Mouse (Mus musculus): ENCODE results near the gene Spaca4. TPM values are rescaled to one million over a fixed set of nuclear protein-coding genes. Genes with fewer than 3 reads are reported as not detected.
A peak's percentile ranks its signal among the peaks of the same experiment; 100 is the strongest.

Spaca4 gene
- polyA plus RNA-seq, 1 experiment from 2014 or later = not detected

DNA sequence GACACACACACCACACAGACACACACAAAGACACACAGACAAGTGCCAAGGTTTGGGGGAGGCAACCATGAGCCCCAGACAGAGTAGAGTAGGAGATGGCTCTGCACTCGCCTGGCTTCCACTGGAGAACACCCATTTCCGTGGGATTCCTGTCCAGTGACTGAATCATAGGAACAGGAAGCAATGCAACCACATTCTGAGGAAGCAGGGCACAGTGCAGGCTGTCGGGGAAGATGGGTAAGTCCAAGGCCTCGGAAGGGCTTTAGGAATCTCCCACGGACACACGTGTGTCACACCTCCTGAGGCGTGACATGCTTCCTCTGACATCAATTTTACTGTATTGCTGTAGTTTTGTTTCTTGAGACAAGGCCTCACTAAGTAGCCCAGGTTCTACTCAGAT is 22.5 kb upstream of the Spaca4 start:
- Histone ChIP-seq H3K9ac (no peak overlapping the region), H3K4me3 (no peak overlapping the region), H3K27me3 (no peaks in the 10 kb centered on the region), H3K27ac (no peak overlapping the region), H3K4me1 (peaks cover 8% of the 10 kb centered on the region; the same call in 1 of the 2 replicates), H3K4me2 (no peak overlapping the region), H3K36me3 (no peaks in the 10 kb centered on the region), H3K9me3 (no peaks in the 10 kb centered on the region)
- WGBS = 81% methylated on average over 7 of the region's 7 CpGs
- no peak for ATAC-seq (ENCODE audit: insufficient number of reproducible peaks, low FRiP score, low TSS enrichment, low read depth)

DNA sequence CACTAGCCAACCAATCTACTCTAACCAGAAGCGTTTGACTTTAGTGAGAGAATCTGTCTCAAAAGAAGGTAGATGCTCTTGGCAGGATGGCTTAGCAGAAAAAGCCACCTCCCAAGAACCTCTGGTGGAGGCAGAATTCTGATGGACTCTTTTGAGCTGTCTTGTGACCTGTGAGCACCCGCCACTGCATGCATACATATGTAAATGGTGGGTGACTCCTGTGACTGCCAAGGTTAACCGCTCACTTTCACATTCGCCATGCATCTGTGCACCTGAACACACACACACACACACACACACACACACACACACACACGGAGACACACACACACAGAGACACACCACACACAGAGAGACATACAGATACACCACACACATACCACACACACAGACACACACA is 21.8 kb upstream of the Spaca4 start:
- Histone ChIP-seq H3K4me2 (no peak overlapping the region), H3K9me3 (no peaks in the 10 kb centered on the region), H3K9ac (no peak overlapping the region), H3K4me3 (no peak overlapping the region), H3K27ac (no peak overlapping the region), H3K27me3 (no peaks in the 10 kb centered on the region), H3K4me1 (peaks cover 8% of the 10 kb centered on the region; the same call in 1 of the 2 replicates), H3K36me3 (no peaks in the 10 kb centered on the region)
- ATAC-seq (ENCODE audit: insufficient number of reproducible peaks, low FRiP score, low TSS enrichment, low read depth) = no peak
- 86% methylated on average over 5 of the region's 5 CpGs for WGBS

DNA sequence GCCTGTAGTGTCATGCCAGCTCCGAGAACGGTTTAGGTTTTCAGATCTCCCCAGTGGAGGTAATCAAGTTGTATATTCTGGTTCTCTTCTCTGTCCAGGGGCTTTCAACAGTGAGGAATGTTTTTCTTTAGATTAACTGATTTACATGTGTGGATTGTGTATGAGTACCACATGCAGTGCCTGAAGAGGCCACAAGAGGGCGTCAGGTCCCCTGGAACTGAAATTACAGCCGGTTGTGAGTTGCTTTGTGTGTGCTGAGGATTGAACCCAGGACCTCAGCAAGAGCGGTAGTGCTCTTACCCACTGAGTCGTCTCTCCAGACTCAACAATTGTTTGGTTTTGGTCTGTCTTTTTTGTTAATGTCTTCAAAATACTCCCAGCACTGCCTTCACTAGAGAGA is 20.9 kb upstream of the Spaca4 start:
- no peak overlapping the region for H3K27ac ChIP-seq
- peaks cover 16% of the 10 kb centered on the region for H3K4me1 ChIP-seq
- ATAC-seq (ENCODE audit: insufficient number of reproducible peaks, low FRiP score, low TSS enrichment, low read depth) = no peak
- H3K36me3 ChIP-seq = no peaks in the 10 kb centered on the region
- no peak overlapping the region for H3K9ac ChIP-seq
- no peaks in the 10 kb centered on the region for H3K27me3 ChIP-seq
- 65% methylated on average over 6 of the region's 6 CpGs for WGBS
- H3K9me3 ChIP-seq = no peaks in the 10 kb centered on the region
- H3K4me2 ChIP-seq = no peak overlapping the region
- no peak overlapping the region for H3K4me3 ChIP-seq

DNA sequence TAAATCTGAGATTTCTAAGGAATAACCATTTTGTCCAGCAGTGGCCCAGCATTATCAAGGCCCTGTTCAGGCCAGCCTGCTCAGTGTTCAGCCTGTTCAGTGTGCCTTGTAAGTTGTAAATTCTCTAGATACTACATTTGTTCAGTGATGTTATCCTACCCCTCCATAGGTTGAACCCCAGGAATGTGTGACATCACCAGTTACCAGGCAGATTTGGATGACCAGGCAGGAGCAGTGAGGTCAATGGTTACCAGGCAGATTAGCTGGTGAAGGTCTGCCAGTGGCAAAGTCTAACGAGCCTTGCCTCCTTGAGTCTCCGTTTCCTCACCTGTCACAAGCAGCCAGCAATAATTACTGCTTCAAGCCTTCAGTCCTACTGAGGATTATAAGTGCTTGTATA is 18.8 kb upstream of the Spaca4 start:
- no peak for ATAC-seq (ENCODE audit: insufficient number of reproducible peaks, low FRiP score, low TSS enrichment, low read depth)
- 25% methylated on average over 2 of the region's 2 CpGs for WGBS
- Histone ChIP-seq H3K36me3 (no peaks in the 10 kb centered on the region), H3K4me2 (no peak overlapping the region), H3K9ac (no peak overlapping the region), H3K9me3 (no peaks in the 10 kb centered on the region), H3K4me1 (peaks cover 11% of the 10 kb centered on the region), H3K27ac (no peak overlapping the region), H3K4me3 (no peak overlapping the region), H3K27me3 (no peaks in the 10 kb centered on the region)

DNA sequence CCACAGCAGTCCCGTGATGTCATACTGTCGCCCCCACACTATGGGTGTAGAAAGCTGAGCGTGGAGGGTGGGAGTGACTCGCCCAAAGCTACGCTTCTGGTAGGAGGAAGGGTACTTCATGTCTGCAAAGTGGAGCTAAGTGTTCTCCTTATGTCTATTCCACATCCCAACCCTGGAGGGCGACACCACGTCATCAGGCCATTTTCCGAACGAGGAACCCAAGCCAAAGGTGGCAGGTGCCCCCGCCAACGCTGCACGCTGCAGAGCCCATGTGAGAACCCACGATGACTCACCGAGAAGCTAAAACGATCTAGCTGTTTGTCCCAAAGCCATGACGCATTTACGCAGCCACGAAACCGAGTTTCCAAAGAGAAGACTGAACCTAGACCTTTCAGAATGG is 16.7 kb upstream of the Spaca4 start:
- Histone ChIP-seq H3K4me1 (peaks cover 8% of the 10 kb centered on the region), H3K4me2 (peak overlapping the region; percentile 48), H3K36me3 (no peaks in the 10 kb centered on the region), H3K9me3 (no peaks in the 10 kb centered on the region), H3K27ac (no peak overlapping the region), H3K4me3 (peak overlapping the region; percentile 36), H3K9ac (no peak overlapping the region), H3K27me3 (no peaks in the 10 kb centered on the region)
- ATAC-seq (ENCODE audit: insufficient number of reproducible peaks, low FRiP score, low TSS enrichment, low read depth) = no peak
- WGBS = 39% methylated on average over 19 of the region's 19 CpGs

DNA sequence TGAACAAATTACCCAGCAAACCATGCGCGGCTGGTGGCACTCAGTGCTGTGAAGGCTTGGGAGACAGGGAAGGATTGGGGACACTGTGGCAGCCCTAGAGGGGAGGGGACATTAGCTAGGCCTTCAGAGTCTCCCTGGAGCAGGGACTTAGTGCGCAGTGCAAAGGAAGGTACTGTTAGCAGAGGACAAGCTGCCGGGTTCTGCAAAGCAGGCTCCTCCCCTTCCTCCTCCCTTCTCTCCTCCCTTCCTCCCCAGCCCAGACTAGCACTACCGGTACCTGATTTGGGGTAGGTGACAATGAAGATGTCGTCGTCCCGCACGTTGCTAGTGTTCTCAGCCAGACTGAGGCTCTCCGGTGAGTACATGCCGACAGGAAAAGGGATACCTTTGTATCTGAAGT is 16.2 kb upstream of the Spaca4 start:
- WGBS = 32% methylated on average over 11 of the region's 11 CpGs
- Histone ChIP-seq H3K4me1 (peaks cover 8% of the 10 kb centered on the region), H3K4me2 (peak overlapping the region; percentile 48), H3K9ac (no peak overlapping the region), H3K27ac (no peak overlapping the region), H3K4me3 (peak overlapping the region; percentile 36), H3K36me3 (no peaks in the 10 kb centered on the region), H3K27me3 (no peaks in the 10 kb centered on the region), H3K9me3 (no peaks in the 10 kb centered on the region)
- ATAC-seq (ENCODE audit: insufficient number of reproducible peaks, low FRiP score, low TSS enrichment, low read depth) = no peak

DNA sequence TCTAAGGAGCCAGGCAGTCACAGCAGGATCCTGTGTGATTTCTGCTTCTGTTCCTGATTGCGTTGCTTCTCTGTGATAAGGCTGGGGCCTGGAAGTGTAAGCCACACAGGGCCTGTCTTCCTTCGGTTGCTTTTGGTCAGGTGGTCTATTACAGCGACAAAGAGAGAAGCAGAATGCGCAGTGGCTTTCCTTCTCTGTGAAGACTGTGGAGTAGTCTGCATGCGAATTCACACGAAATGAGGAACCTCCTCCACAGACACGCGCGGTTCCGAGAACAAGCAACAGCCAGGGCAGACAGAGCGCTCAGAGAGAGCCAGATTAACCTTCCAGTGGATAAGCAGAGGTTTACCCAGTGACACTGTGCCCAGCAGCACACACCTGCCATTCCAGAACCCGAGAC is 15.7 kb upstream of the Spaca4 start:
- Histone ChIP-seq H3K27me3 (no peaks in the 10 kb centered on the region), H3K4me3 (no peak overlapping the region), H3K27ac (no peak overlapping the region), H3K4me2 (no peak overlapping the region), H3K9ac (no peak overlapping the region), H3K36me3 (no peaks in the 10 kb centered on the region), H3K4me1 (peaks cover 8% of the 10 kb centered on the region), H3K9me3 (no peaks in the 10 kb centered on the region)
- 83% methylated on average over 12 of the region's 12 CpGs for WGBS
- ATAC-seq (ENCODE audit: insufficient number of reproducible peaks, low FRiP score, low TSS enrichment, low read depth) = no peak

DNA sequence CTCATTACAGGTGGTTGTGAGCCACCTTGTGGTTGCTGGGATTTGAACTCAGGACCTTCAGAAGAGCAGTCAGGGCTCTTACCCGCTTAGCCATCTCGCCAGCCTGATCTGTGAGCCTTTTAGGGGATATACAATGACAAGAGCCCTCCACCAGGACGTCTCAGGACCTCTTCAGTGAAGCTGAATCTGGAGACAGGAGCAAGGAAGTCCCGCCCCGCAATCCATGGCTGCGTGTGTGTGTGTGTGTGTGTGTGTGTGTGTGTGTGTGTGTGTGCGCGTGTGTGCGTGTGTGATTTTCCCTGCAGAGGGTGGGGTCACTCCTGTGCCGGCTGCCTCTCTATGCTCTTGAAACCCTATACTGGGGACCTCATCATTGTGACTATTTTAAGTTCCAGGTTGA is 14.2 kb upstream of the Spaca4 start:
- no peak overlapping the region for H3K4me2 ChIP-seq
- no peak overlapping the region for H3K4me3 ChIP-seq
- no peaks in the 10 kb centered on the region for H3K36me3 ChIP-seq
- no peak overlapping the region for H3K27ac ChIP-seq
- no peaks in the 10 kb centered on the region for H3K9me3 ChIP-seq
- no peaks in the 10 kb centered on the region for H3K27me3 ChIP-seq
- no peak for ATAC-seq (ENCODE audit: insufficient number of reproducible peaks, low FRiP score, low TSS enrichment, low read depth)
- 68% methylated on average over 10 of the region's 10 CpGs for WGBS
- no peak overlapping the region for H3K9ac ChIP-seq
- H3K4me1 ChIP-seq = peaks cover 8% of the 10 kb centered on the region

DNA sequence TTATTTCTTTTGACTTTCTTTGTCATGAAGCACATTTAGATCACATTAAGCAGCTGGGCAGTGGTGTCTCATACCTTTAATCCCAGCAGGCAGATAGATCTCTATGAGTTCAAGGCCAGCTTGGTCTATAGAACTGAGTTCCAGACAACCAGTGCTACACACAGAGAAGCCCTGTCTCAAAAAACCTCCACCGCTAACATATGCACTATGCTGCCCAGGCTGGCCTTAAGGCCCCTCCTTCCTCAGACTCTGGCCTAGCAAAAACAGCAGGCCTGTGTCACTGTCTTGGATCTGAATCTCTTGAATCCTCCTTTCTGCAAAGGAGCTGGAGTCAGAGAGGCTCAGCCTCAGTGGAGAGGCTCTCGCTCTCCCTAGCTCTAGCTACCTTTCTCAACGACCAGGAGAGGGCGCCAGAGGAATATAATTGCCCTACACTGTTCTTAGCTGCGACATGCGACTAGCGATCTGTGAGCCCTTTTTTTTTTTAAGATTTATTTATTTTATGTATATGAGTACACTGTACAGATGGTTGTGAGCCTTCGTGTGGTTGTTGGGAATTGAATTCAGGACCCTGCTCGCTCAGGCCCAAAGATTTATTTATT is 13.7 kb upstream of the Spaca4 start:
- whole genome bisulfite sequencing = 6% methylated on average over 9 of the region's 9 CpGs

DNA sequence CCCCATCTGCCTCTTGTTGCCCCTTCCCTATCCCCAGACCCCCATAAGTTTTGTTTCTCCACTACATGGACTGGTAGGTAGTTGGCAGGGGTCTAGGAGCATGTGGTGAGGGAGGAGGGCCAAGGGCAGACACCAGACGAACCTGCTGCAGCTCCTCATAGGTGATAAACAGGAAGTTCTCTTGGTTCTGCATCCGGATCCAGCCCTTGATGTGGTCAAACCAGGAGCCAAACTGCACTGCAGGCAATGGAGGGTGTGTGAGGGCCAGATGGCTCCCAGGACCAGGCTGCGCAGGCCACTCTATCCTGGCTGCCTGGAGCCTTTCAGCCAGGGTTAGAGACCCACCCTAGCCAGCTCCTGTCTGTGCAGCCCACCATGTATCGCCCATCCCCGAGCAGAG is 7.9 kb upstream of the Spaca4 start:
- H3K9ac ChIP-seq = no peak overlapping the region
- ATAC-seq (ENCODE audit: insufficient number of reproducible peaks, low FRiP score, low TSS enrichment, low read depth) = no peak
- no peak overlapping the region for H3K4me3 ChIP-seq
- H3K27ac ChIP-seq = no peak overlapping the region
- peaks cover 13% of the 10 kb centered on the region for H3K4me1 ChIP-seq
- H3K4me2 ChIP-seq = no peak overlapping the region
- no peaks in the 10 kb centered on the region for H3K27me3 ChIP-seq
- H3K36me3 ChIP-seq = peaks cover 5% of the 10 kb centered on the region; the same call in 1 of the 2 replicates
- no peaks in the 10 kb centered on the region for H3K9me3 ChIP-seq
- WGBS = 73% methylated on average over 5 of the region's 5 CpGs

More for the DNA sequence above, 13.7 kb upstream of the Spaca4 start:
- Histone ChIP-seq H3K27me3 (no peaks in the 10 kb centered on the region), H3K4me2 (no peak overlapping the region), H3K4me1 (peaks cover 8% of the 10 kb centered on the region), H3K9ac (no peak overlapping the region), H3K36me3 (no peaks in the 10 kb centered on the region), H3K27ac (no peak overlapping the region), H3K9me3 (no peaks in the 10 kb centered on the region), H3K4me3 (no peak overlapping the region)
- ATAC-seq (ENCODE audit: insufficient number of reproducible peaks, low FRiP score, low TSS enrichment, low read depth) = peak; percentile 68; the same call in 1 of the 2 replicates

DNA sequence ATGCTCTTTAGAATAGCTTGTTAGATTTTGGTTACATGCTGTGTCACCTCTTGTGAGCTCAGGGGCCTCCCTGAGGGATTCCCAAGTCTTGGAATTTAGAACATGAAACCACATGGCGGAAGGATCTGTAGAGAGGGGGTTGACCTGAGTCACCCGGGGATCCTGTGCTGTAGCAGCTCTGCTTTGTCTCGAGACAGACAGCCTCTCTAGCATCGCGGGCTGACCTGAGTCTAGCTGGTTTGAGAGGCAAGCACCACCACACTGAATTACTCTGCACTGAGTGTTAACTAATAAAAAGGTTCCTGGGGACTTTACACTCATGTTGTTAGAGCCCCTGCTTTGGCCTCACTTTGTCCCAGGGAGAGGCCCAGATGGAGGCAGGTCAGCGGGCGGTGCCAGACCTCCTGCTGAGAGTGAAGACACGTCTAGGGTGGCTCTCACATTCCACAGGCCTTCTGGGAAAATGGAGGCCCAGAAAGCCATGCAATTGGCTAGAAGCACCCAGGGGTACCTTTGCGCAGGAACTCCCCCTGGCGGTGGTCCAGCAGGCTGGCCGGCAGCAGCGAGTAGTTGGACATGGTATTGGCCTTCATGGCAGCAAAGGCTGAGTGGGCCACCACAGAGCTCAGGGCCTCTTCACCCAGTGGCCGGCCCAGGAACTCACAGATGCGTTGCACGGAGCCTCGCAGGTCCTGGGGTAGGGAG is 5.3 kb upstream of the Spaca4 start:
- Histone ChIP-seq H3K36me3 (peaks cover 20% of the 10 kb centered on the region), H3K9me3 (no peaks in the 10 kb centered on the region), H3K27ac (0 out of 2 replicates have a peak overlapping the region, but pooled peaks have one; percentile 3), H3K4me2 (no peak overlapping the region), H3K4me1 (peaks cover 13% of the 10 kb centered on the region), H3K27me3 (no peaks in the 10 kb centered on the region), H3K9ac (no peak overlapping the region), H3K4me3 (no peak overlapping the region)
- ATAC-seq (ENCODE audit: insufficient number of reproducible peaks, low FRiP score, low TSS enrichment, low read depth) = no peak
- WGBS = 11% methylated on average over 16 of the region's 16 CpGs

DNA sequence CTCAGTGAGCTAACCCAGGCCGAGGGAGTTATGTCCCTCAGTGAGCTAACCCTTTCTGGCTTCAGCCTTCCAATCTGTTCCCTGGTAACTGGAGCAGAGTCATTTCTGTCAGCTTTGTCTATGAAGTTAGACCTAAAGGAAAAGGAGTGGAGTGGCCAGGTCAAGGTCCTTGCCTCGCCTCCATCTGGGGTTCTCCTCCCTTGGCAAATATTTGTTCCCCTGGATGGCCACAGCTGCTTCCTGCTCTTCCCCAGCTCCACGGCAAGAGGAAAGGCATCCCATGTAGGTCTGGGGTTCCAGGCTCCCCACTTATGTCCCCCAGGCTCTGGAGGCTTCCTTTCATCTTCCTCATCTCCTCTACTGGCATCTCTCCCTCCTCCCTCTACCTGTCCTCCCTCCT is 2.0 kb upstream of the Spaca4 start:
- Histone ChIP-seq H3K27ac (no peak overlapping the region), H3K4me1 (peaks cover 13% of the 10 kb centered on the region)
- 69% methylated on average over 3 of the region's 3 CpGs for WGBS

More for the DNA sequence above, 2.0 kb upstream of the Spaca4 start:
- no peaks in the 10 kb centered on the region for H3K27me3 ChIP-seq
- ATAC-seq (ENCODE audit: insufficient number of reproducible peaks, low FRiP score, low TSS enrichment, low read depth) = no peak
- H3K4me3 ChIP-seq = no peak overlapping the region
- H3K9me3 ChIP-seq = no peaks in the 10 kb centered on the region
- H3K36me3 ChIP-seq = peaks cover 51% of the 10 kb centered on the region
- H3K4me2 ChIP-seq = no peak overlapping the region
- no peak overlapping the region for H3K9ac ChIP-seq
